Mouse (Mus musculus) thymus, adult 2 months (tissue): Measurements from ENCODE around the gene Sema6b. TPM values are rescaled to one million over a fixed set of nuclear protein-coding genes. Genes with fewer than 3 reads are reported as not detected.

ENCODE experiments used
- DNase-seq: peaks from one replicate; pipeline ENCODE4 v3.0.0; 2021
- H3K27ac ChIP-seq: fragments of 200-500 bp; 2 replicates; pipeline ENCODE4 v1.5.1; 2012; ENCODE audit warnings: low read length, control low read depth; ENCODE audit not compliant: control insufficient read depth, insufficient read depth
- H3K27me3 ChIP-seq: fragments of 200-500 bp; 2 replicates; pipeline ENCODE4 v1.6.1; 2012; ENCODE audit warnings: mild to moderate bottlenecking, low read length, moderate library complexity, mixed read lengths; ENCODE audit not compliant: control insufficient read depth, insufficient read depth
- H3K36me3 ChIP-seq: fragments of 200-500 bp; 2 replicates; pipeline ENCODE4 v1.6.1; 2012; ENCODE audit warnings: mild to moderate bottlenecking, low read length, moderate library complexity; ENCODE audit not compliant: control insufficient read depth, insufficient read depth
- H3K4me1 ChIP-seq: fragments of 200-500 bp; replicated peaks from 2 replicates; pipeline ENCODE4 v1.6.1; 2012; ENCODE audit warnings: low read length; ENCODE audit not compliant: control insufficient read depth, insufficient read depth
- H3K4me3 ChIP-seq: fragments of 200-500 bp; 2 replicates; pipeline ENCODE4 v1.5.1; 2012; ENCODE audit warnings: mild to moderate bottlenecking, low read length, control low read depth, moderate library complexity; ENCODE audit not compliant: control insufficient read depth, insufficient read depth
- CTCF ChIP-seq: fragments of 200-500 bp; IDR thresholded peaks from 2 replicates; pipeline ENCODE4 v1.5.1; 2012; ENCODE audit warnings: mild to moderate bottlenecking, control low read depth, low read length, moderate library complexity, borderline replicate concordance; ENCODE audit not compliant: control insufficient read depth, poor library complexity, insufficient read depth; ENCODE audit errors: extremely low read depth
- POLR2A ChIP-seq: fragments of 200-500 bp; IDR thresholded peaks from 2 replicates; pipeline ENCODE4 v1.6.1; 2012; ENCODE audit warnings: mild to moderate bottlenecking, low read length, control low read depth, moderate library complexity; ENCODE audit not compliant: control insufficient read depth, poor library complexity, insufficient read depth; ENCODE audit errors: extremely low read depth
- WGBS: fragments of 180-500 bp; shearing (Covaris S2); methylation state at CpG from one replicate; pipeline ENCODE4 v1.1.7; 2018; 5-methylcytosine and 5-hydroxymethylcytosine counted together
- polyA plus RNA-seq: library from polyadenylated mRNA; depleted of rRNA; stranded (reverse); fragments of >200 nt; gene quantifications from 2 replicates; pipeline ENCODE4 v1.2.3, GENCODE M21; 2012

Gene Sema6b
- polyA plus RNA-seq, 1 experiment: 3.8 TPM

- Histone ChIP-seq H3K4me3 (no peak overlapping the region), H3K27ac (no peak overlapping the region), H3K36me3 (no peaks in the 10 kb centered on the region), H3K4me1 (peaks cover 22% of the 10 kb centered on the region), H3K27me3 (peaks cover 3% of the 10 kb centered on the region; the same call in 1 of the 2 replicates)
- DNase-seq: no peak
- WGBS: 90% methylated on average over 7 of the region's 7 CpGs
- TF ChIP-seq CTCF (no peak), POLR2A (no peak)
These were observed 3.6 kb downstream of the Sema6b start for GRCm38 (mm10) chr17:56136558-56136957.

GRCm38 (mm10) chr17:56134463-56134971 is 5.6 kb downstream of the Sema6b start:
- TF ChIP-seq POLR2A (no peak), CTCF (peak; percentile 97)
- H3K27ac ChIP-seq: no peak overlapping the region
- no peaks in the 10 kb centered on the region for H3K27me3 ChIP-seq
- H3K4me3 ChIP-seq: peak overlapping the region; percentile 42
- peak; percentile 77 for DNase-seq
- WGBS: 2% methylated on average over 27 of the region's 27 CpGs
- H3K36me3 ChIP-seq: no peaks in the 10 kb centered on the region
- H3K4me1 ChIP-seq: peaks cover 16% of the 10 kb centered on the region

- TF ChIP-seq POLR2A: no peak
- no peak for TF ChIP-seq CTCF
- Histone ChIP-seq H3K36me3 (no peaks in the 10 kb centered on the region), H3K4me1 (peaks cover 12% of the 10 kb centered on the region), H3K27me3 (no peaks in the 10 kb centered on the region), H3K27ac (no peak overlapping the region), H3K4me3 (peak overlapping the region; percentile 42; the same call in 1 of the 2 replicates)
- no peak for DNase-seq
- WGBS: 6% methylated on average over 19 of the region's 21 CpGs
These were observed 6.4 kb downstream of the Sema6b start for GRCm38 (mm10) chr17:56133457-56134363.

GRCm38 (mm10) chr17:56132661-56133060 is 7.5 kb downstream of the Sema6b start:
- peaks cover 12% of the 10 kb centered on the region for H3K4me1 ChIP-seq
- H3K27me3 ChIP-seq: no peaks in the 10 kb centered on the region
- 7% methylated on average over 14 of the region's 14 CpGs for WGBS
- DNase-seq: peak; percentile 57
- no peaks in the 10 kb centered on the region for H3K36me3 ChIP-seq
- TF ChIP-seq POLR2A: no peak
- peak; percentile 90 for TF ChIP-seq CTCF
- H3K4me3 ChIP-seq: no peak overlapping the region
- H3K27ac ChIP-seq: no peak overlapping the region

- peak; percentile 69 for DNase-seq
- 42% methylated on average over 7 of the region's 7 CpGs for WGBS
- Histone ChIP-seq H3K27me3 (no peaks in the 10 kb centered on the region), H3K36me3 (no peaks in the 10 kb centered on the region), H3K4me1 (peaks cover 12% of the 10 kb centered on the region), H3K27ac (no peak overlapping the region), H3K4me3 (no peak overlapping the region)
- TF ChIP-seq POLR2A (no peak), CTCF (peak; percentile 91)
These were observed 8.3 kb downstream of the Sema6b start for GRCm38 (mm10) chr17:56131814-56132213.

GRCm38 (mm10) chr17:56131136-56131535 is 9.0 kb downstream of the Sema6b start:
- no peaks in the 10 kb centered on the region for H3K36me3 ChIP-seq
- peaks cover 12% of the 10 kb centered on the region for H3K4me1 ChIP-seq
- TF ChIP-seq POLR2A (no peak), CTCF (no peak)
- H3K27me3 ChIP-seq: no peaks in the 10 kb centered on the region
- no peak for DNase-seq
- no peak overlapping the region for H3K4me3 ChIP-seq
- WGBS: 92% methylated on average over 10 of the region's 10 CpGs
- H3K27ac ChIP-seq: no peak overlapping the region

- TF ChIP-seq POLR2A (no peak), CTCF (no peak)
- no peak overlapping the region for H3K27ac ChIP-seq
- no peak for DNase-seq
- no peaks in the 10 kb centered on the region for H3K4me1 ChIP-seq
- 56% methylated on average over 15 of the region's 15 CpGs for WGBS
- no peaks in the 10 kb centered on the region for H3K36me3 ChIP-seq
- H3K4me3 ChIP-seq: no peak overlapping the region
- no peaks in the 10 kb centered on the region; the same call in 1 of the 2 replicates for H3K27me3 ChIP-seq
These were observed 11.9 kb downstream of the Sema6b start for GRCm38 (mm10) chr17:56128246-56128645.
